Mouse (Mus musculus): Measurements from ENCODE around the gene Xrcc6. TPM values are rescaled to one million over a fixed set of nuclear protein-coding genes. Genes with fewer than 3 reads are reported as not detected.
A peak's percentile ranks its signal among the peaks of the same experiment; 100 is the strongest.

Gene Xrcc6
- polyA plus RNA-seq, 1 experiment from 2014 or later = 46.7 TPM

- no peak for ATAC-seq (replicated peaks)
- 90% methylated on average over 7 of the region's 7 CpGs for WGBS
These were observed 44.8 kb downstream of the Xrcc6 start for GRCm38 (mm10) chr15:82032386-82032785.

GRCm38 (mm10) chr15:82033762-82034161, 46.1 kb downstream of the Xrcc6 start, which contains the start of gene Desi1:
Gene Desi1, minus strand, starts transcription at chr15:82033862.
- Histone ChIP-seq H3K9me3 (no peaks in the 10 kb centered on the region), H3K4me2 (no peak within 1 kb of the TSS), H3K36me3 (replicated peaks) (peaks cover 35% of the 10 kb centered on the region; the same call in 1 of the 2 replicates), H3K4me3 (no peak within 1 kb of the TSS), H3K27me3 (replicated peaks) (no peaks in the 10 kb centered on the region), H3K9ac (no peak within 1 kb of the TSS), H3K27ac (no peak within 1 kb of the TSS), H3K4me1 (no peaks in the 10 kb centered on the region)
- ATAC-seq (replicated peaks) = no peak
- 97% methylated on average over 4 of the region's 4 CpGs for WGBS

More at GRCm38 (mm10) chr15:82032386-82032785, 44.8 kb downstream of the Xrcc6 start:
- Histone ChIP-seq H3K9ac (no peak overlapping the region), H3K4me1 (no peaks in the 10 kb centered on the region), H3K4me3 (no peak overlapping the region), H3K9me3 (no peaks in the 10 kb centered on the region), H3K27me3 (replicated peaks) (no peaks in the 10 kb centered on the region), H3K4me2 (no peak overlapping the region), H3K36me3 (replicated peaks) (peaks cover 39% of the 10 kb centered on the region), H3K27ac (no peak overlapping the region)

GRCm38 (mm10) chr15:82035904-82036689, 48.5 kb downstream of the Xrcc6 start:
- Histone ChIP-seq H3K4me3 (no peak overlapping the region), H3K9ac (no peak overlapping the region), H3K27me3 (replicated peaks) (no peaks in the 10 kb centered on the region), H3K9me3 (no peaks in the 10 kb centered on the region), H3K27ac (no peak overlapping the region), H3K4me2 (no peak overlapping the region), H3K4me1 (no peaks in the 10 kb centered on the region), H3K36me3 (replicated peaks) (peaks cover 31% of the 10 kb centered on the region)
- ATAC-seq (replicated peaks) = no peak
- WGBS = 82% methylated on average over 12 of the region's 12 CpGs

GRCm38 (mm10) chr15:82040650-82041049, 53.0 kb downstream of the Xrcc6 start:
- peaks cover 13% of the 10 kb centered on the region for H3K4me1 ChIP-seq
- no peak overlapping the region for H3K4me2 ChIP-seq
- H3K27me3 ChIP-seq (replicated peaks) = no peaks in the 10 kb centered on the region
- peaks cover 30% of the 10 kb centered on the region for H3K36me3 ChIP-seq (replicated peaks)
- 0 out of 2 replicates have a peak, but pooled peaks have one; percentile 45 for ATAC-seq (replicated peaks)
- H3K27ac ChIP-seq = no peak overlapping the region
- no peaks in the 10 kb centered on the region for H3K9me3 ChIP-seq
- 100% methylated on average over 1 of the region's 1 CpGs for WGBS
- no peak overlapping the region for H3K4me3 ChIP-seq
- H3K9ac ChIP-seq = no peak overlapping the region

GRCm38 (mm10) chr15:82044166-82044784, 56.6 kb downstream of the Xrcc6 start:
- Histone ChIP-seq H3K27ac (no peak overlapping the region), H3K27me3 (replicated peaks) (no peaks in the 10 kb centered on the region), H3K4me2 (no peak overlapping the region), H3K4me1 (peaks cover 29% of the 10 kb centered on the region), H3K36me3 (replicated peaks) (peaks cover 19% of the 10 kb centered on the region), H3K9me3 (no peaks in the 10 kb centered on the region), H3K4me3 (no peak overlapping the region), H3K9ac (no peak overlapping the region)
- 98% methylated on average over 7 of the region's 7 CpGs for WGBS
- no peak for ATAC-seq (replicated peaks)

- 5% methylated on average over 26 of the region's 26 CpGs for WGBS
- H3K4me1 ChIP-seq = peaks cover 29% of the 10 kb centered on the region
- no peaks in the 10 kb centered on the region for H3K27me3 ChIP-seq (replicated peaks)
- no peaks in the 10 kb centered on the region for H3K9me3 ChIP-seq
- H3K4me2 ChIP-seq = peak overlapping the region; percentile 89
- H3K9ac ChIP-seq = peak overlapping the region; percentile 97
- H3K36me3 ChIP-seq (replicated peaks) = peaks cover 9% of the 10 kb centered on the region; the same call in 1 of the 2 replicates
- no peak; the same call in 1 of the 2 replicates for ATAC-seq (replicated peaks)
- no peak overlapping the region for H3K27ac ChIP-seq
- H3K4me3 ChIP-seq = peak overlapping the region; percentile 83
These were observed 58.7 kb downstream of the Xrcc6 start for GRCm38 (mm10) chr15:82046246-82046891.

GRCm38 (mm10) chr15:82047080-82047883, 59.6 kb downstream of the Xrcc6 start, which contains the start of gene Snu13:
Gene Snu13, minus strand, starts transcription at chr15:82047598.
- Histone ChIP-seq H3K36me3 (replicated peaks) (peaks cover 7% of the 10 kb centered on the region; the same call in 1 of the 2 replicates), H3K9me3 (no peaks in the 10 kb centered on the region), H3K27me3 (replicated peaks) (no peaks in the 10 kb centered on the region), H3K27ac (peak within 1 kb of the TSS; percentile 87), H3K9ac (peak within 1 kb of the TSS; percentile 97), H3K4me1 (peaks cover 29% of the 10 kb centered on the region), H3K4me3 (peak within 1 kb of the TSS; percentile 83), H3K4me2 (peak within 1 kb of the TSS; percentile 89)
- WGBS = under 1% methylated on average over 74 of the region's 74 CpGs
- ATAC-seq (replicated peaks) = peak; percentile 92

GRCm38 (mm10) chr15:82052544-82052943, 64.9 kb downstream of the Xrcc6 start:
- no peaks in the 10 kb centered on the region for H3K9me3 ChIP-seq

GRCm38 (mm10) chr15:82058719-82059201, 71.1 kb downstream of the Xrcc6 start, which contains the start of gene 4930407I10Rik:
Gene 4930407I10Rik, plus strand, starts transcription at chr15:82059151.
- Histone ChIP-seq H3K4me1 (no peaks in the 10 kb centered on the region), H3K9ac (no peak within 1 kb of the TSS), H3K36me3 (replicated peaks) (no peaks in the 10 kb centered on the region), H3K9me3 (no peaks in the 10 kb centered on the region), H3K27ac (no peak within 1 kb of the TSS), H3K4me2 (no peak within 1 kb of the TSS), H3K27me3 (replicated peaks) (no peaks in the 10 kb centered on the region), H3K4me3 (no peak within 1 kb of the TSS)
- 77% methylated on average over 1 of the region's 1 CpGs for WGBS
- no peak for ATAC-seq (replicated peaks)

More at GRCm38 (mm10) chr15:82052544-82052943, 64.9 kb downstream of the Xrcc6 start:
- 73% methylated on average over 5 of the region's 5 CpGs for WGBS
- H3K4me3 ChIP-seq = no peak overlapping the region
- H3K4me1 ChIP-seq = peaks cover 4% of the 10 kb centered on the region
- H3K4me2 ChIP-seq = no peak overlapping the region
- H3K27me3 ChIP-seq (replicated peaks) = 0 out of 2 replicates have a peak, but pooled peaks cover 3% of the 10 kb centered on the region
- no peak overlapping the region for H3K27ac ChIP-seq
- no peak overlapping the region for H3K9ac ChIP-seq
- H3K36me3 ChIP-seq (replicated peaks) = no peaks in the 10 kb centered on the region
- ATAC-seq (replicated peaks) = no peak

GRCm38 (mm10) chr15:82063909-82064308, 76.3 kb downstream of the Xrcc6 start:
- 76% methylated on average over 14 of the region's 14 CpGs for WGBS
- ATAC-seq (replicated peaks) = no peak
- H3K27me3 ChIP-seq (replicated peaks) = peaks cover 12% of the 10 kb centered on the region

GRCm38 (mm10) chr15:82065511-82065910, 77.9 kb downstream of the Xrcc6 start:
- Histone ChIP-seq H3K27ac (no peak overlapping the region), H3K4me3 (no peak overlapping the region), H3K9ac (no peak overlapping the region), H3K9me3 (no peaks in the 10 kb centered on the region), H3K27me3 (replicated peaks) (peaks cover 27% of the 10 kb centered on the region), H3K4me1 (0 out of 2 replicates have a peak, but pooled peaks cover 2% of the 10 kb centered on the region), H3K4me2 (no peak overlapping the region), H3K36me3 (replicated peaks) (no peaks in the 10 kb centered on the region)
- 18% methylated on average over 7 of the region's 7 CpGs for WGBS
- no peak for ATAC-seq (replicated peaks)

More at GRCm38 (mm10) chr15:82063909-82064308, 76.3 kb downstream of the Xrcc6 start:
- Histone ChIP-seq H3K36me3 (replicated peaks) (no peaks in the 10 kb centered on the region), H3K27ac (no peak overlapping the region), H3K4me1 (no peaks in the 10 kb centered on the region), H3K4me3 (no peak overlapping the region), H3K9ac (no peak overlapping the region), H3K9me3 (no peaks in the 10 kb centered on the region), H3K4me2 (no peak overlapping the region)
